Mouse (Mus musculus): ENCODE data around the gene Best3. TPM values are rescaled to one million over a fixed set of nuclear protein-coding genes. Genes with fewer than 3 reads are reported as not detected.

The Best3 gene
- polyA plus RNA-seq, 1 experiment: 0.11 TPM

GRCm38 (mm10) chr10:116962803-116963202 is 23.3 kb upstream of the Best3 start:
- 74% methylated on average over 17 of the region's 17 CpGs for whole genome bisulfite sequencing
- Histone ChIP-seq H3K4me3 (ENCODE audit: control insufficient read depth, insufficient read depth, low read length) (no peak overlapping the region), H3K27ac (ENCODE audit: control insufficient read depth, insufficient read depth, low read length) (no peak overlapping the region), H3K4me1 (replicated peaks; ENCODE audit: control insufficient read depth, insufficient read depth, low read length) (no peaks in the 10 kb centered on the region), H3K36me3 (ENCODE audit: control insufficient read depth, insufficient read depth, low read length) (no peaks in the 10 kb centered on the region), H3K27me3 (ENCODE audit: control insufficient read depth, insufficient read depth, low read length) (no peaks in the 10 kb centered on the region)
- peak; percentile 25 for DNase-seq
- no peak for TF ChIP-seq POLR2A (IDR thresholded peaks at IDR 0.05; ENCODE audit: control insufficient read depth, extremely low read depth, insufficient read depth, low read length, poor library complexity)
- TF ChIP-seq CTCF (IDR thresholded peaks at IDR 0.05; ENCODE audit: borderline replicate concordance, control insufficient read depth, extremely low read depth, insufficient read depth, low read length, poor library complexity): 0 out of 2 replicates have a peak, but pooled peaks have one; percentile 18

- Histone ChIP-seq H3K36me3 (ENCODE audit: control insufficient read depth, insufficient read depth, low read length) (no peaks in the 10 kb centered on the region), H3K27ac (ENCODE audit: control insufficient read depth, insufficient read depth, low read length) (no peak overlapping the region), H3K4me1 (replicated peaks; ENCODE audit: control insufficient read depth, insufficient read depth, low read length) (no peaks in the 10 kb centered on the region), H3K27me3 (ENCODE audit: control insufficient read depth, insufficient read depth, low read length) (no peaks in the 10 kb centered on the region), H3K4me3 (ENCODE audit: control insufficient read depth, insufficient read depth, low read length) (no peak overlapping the region)
- TF ChIP-seq POLR2A (IDR thresholded peaks at IDR 0.05; ENCODE audit: control insufficient read depth, extremely low read depth, insufficient read depth, low read length, poor library complexity) (no peak), CTCF (IDR thresholded peaks at IDR 0.05; ENCODE audit: borderline replicate concordance, control insufficient read depth, extremely low read depth, insufficient read depth, low read length, poor library complexity) (no peak)
- no peak for DNase-seq
- WGBS: 85% methylated on average over 11 of the region's 11 CpGs
These were observed 22.0 kb upstream of the Best3 start for GRCm38 (mm10) chr10:116964084-116964483.

- no peak for DNase-seq
- H3K36me3 ChIP-seq (ENCODE audit: control insufficient read depth, insufficient read depth, low read length): no peaks in the 10 kb centered on the region
- no peak overlapping the region for H3K27ac ChIP-seq (ENCODE audit: control insufficient read depth, insufficient read depth, low read length)
These were observed 21.5 kb upstream of the Best3 start for GRCm38 (mm10) chr10:116964571-116964970.

GRCm38 (mm10) chr10:116965297-116965696 is 20.8 kb upstream of the Best3 start:
- Histone ChIP-seq H3K4me3 (ENCODE audit: control insufficient read depth, insufficient read depth, low read length) (no peak overlapping the region), H3K27ac (ENCODE audit: control insufficient read depth, insufficient read depth, low read length) (no peak overlapping the region), H3K27me3 (ENCODE audit: control insufficient read depth, insufficient read depth, low read length) (no peaks in the 10 kb centered on the region), H3K4me1 (replicated peaks; ENCODE audit: control insufficient read depth, insufficient read depth, low read length) (no peaks in the 10 kb centered on the region), H3K36me3 (ENCODE audit: control insufficient read depth, insufficient read depth, low read length) (no peaks in the 10 kb centered on the region)
- no peak for TF ChIP-seq CTCF (IDR thresholded peaks at IDR 0.05; ENCODE audit: borderline replicate concordance, control insufficient read depth, extremely low read depth, insufficient read depth, low read length, poor library complexity)
- TF ChIP-seq POLR2A (IDR thresholded peaks at IDR 0.05; ENCODE audit: control insufficient read depth, extremely low read depth, insufficient read depth, low read length, poor library complexity): no peak
- WGBS: 93% methylated on average over 5 of the region's 5 CpGs
- DNase-seq: no peak

More at GRCm38 (mm10) chr10:116964571-116964970, 21.5 kb upstream of the Best3 start:
- Histone ChIP-seq H3K27me3 (ENCODE audit: control insufficient read depth, insufficient read depth, low read length) (no peaks in the 10 kb centered on the region), H3K4me1 (replicated peaks; ENCODE audit: control insufficient read depth, insufficient read depth, low read length) (no peaks in the 10 kb centered on the region), H3K4me3 (ENCODE audit: control insufficient read depth, insufficient read depth, low read length) (no peak overlapping the region)
- TF ChIP-seq CTCF (IDR thresholded peaks at IDR 0.05; ENCODE audit: borderline replicate concordance, control insufficient read depth, extremely low read depth, insufficient read depth, low read length, poor library complexity) (no peak), POLR2A (IDR thresholded peaks at IDR 0.05; ENCODE audit: control insufficient read depth, extremely low read depth, insufficient read depth, low read length, poor library complexity) (no peak)
- WGBS: 91% methylated on average over 4 of the region's 4 CpGs

- Histone ChIP-seq H3K27me3 (ENCODE audit: control insufficient read depth, insufficient read depth, low read length) (no peaks in the 10 kb centered on the region), H3K36me3 (ENCODE audit: control insufficient read depth, insufficient read depth, low read length) (no peaks in the 10 kb centered on the region), H3K27ac (ENCODE audit: control insufficient read depth, insufficient read depth, low read length) (no peak overlapping the region), H3K4me1 (replicated peaks; ENCODE audit: control insufficient read depth, insufficient read depth, low read length) (no peaks in the 10 kb centered on the region), H3K4me3 (ENCODE audit: control insufficient read depth, insufficient read depth, low read length) (no peak overlapping the region)
- no peak for DNase-seq
- WGBS: 94% methylated on average over 6 of the region's 6 CpGs
- TF ChIP-seq CTCF (IDR thresholded peaks at IDR 0.05; ENCODE audit: borderline replicate concordance, control insufficient read depth, extremely low read depth, insufficient read depth, low read length, poor library complexity) (no peak), POLR2A (IDR thresholded peaks at IDR 0.05; ENCODE audit: control insufficient read depth, extremely low read depth, insufficient read depth, low read length, poor library complexity) (no peak)
These were observed 20.0 kb upstream of the Best3 start for GRCm38 (mm10) chr10:116966065-116966464.

DNA sequence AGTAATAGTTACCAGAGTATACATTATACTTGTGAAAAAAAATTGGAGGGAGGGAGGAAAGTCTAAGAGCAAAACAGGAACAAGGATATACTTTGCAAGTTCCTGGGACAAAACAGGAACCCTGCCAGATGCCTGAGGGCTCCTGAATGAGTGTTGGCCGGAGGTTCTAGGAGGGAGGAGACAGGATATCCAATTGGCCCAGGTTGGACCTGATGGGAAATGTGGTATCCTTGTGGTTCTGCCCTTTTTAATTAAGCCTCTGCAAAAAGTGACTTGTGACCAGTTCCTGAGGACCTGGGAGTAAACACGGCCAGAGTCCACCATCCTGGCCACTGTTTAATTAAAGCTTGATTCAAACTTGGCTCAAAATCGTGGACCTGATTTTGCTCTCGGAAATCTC is 17.4 kb upstream of the Best3 start:
- Histone ChIP-seq H3K27ac (ENCODE audit: control insufficient read depth, insufficient read depth, low read length) (no peak overlapping the region), H3K4me1 (replicated peaks; ENCODE audit: control insufficient read depth, insufficient read depth, low read length) (no peaks in the 10 kb centered on the region), H3K27me3 (ENCODE audit: control insufficient read depth, insufficient read depth, low read length) (no peaks in the 10 kb centered on the region), H3K36me3 (ENCODE audit: control insufficient read depth, insufficient read depth, low read length) (no peaks in the 10 kb centered on the region), H3K4me3 (ENCODE audit: control insufficient read depth, insufficient read depth, low read length) (no peak overlapping the region)
- 93% methylated on average over 4 of the region's 4 CpGs for WGBS
- no peak for DNase-seq
- TF ChIP-seq CTCF (IDR thresholded peaks at IDR 0.05; ENCODE audit: borderline replicate concordance, control insufficient read depth, extremely low read depth, insufficient read depth, low read length, poor library complexity) (no peak), POLR2A (IDR thresholded peaks at IDR 0.05; ENCODE audit: control insufficient read depth, extremely low read depth, insufficient read depth, low read length, poor library complexity) (no peak)

GRCm38 (mm10) chr10:116972509-116972908 is 13.6 kb upstream of the Best3 start, which contains the start of gene Gm10271:
TSS of gene Gm10271 (minus strand) at chr10:116972609.
- TF ChIP-seq CTCF (IDR thresholded peaks at IDR 0.05; ENCODE audit: borderline replicate concordance, control insufficient read depth, extremely low read depth, insufficient read depth, low read length, poor library complexity): no peak
- no peak for TF ChIP-seq POLR2A (IDR thresholded peaks at IDR 0.05; ENCODE audit: control insufficient read depth, extremely low read depth, insufficient read depth, low read length, poor library complexity)

More at GRCm38 (mm10) chr10:116972509-116972908, 13.6 kb upstream of the Best3 start, which contains the start of gene Gm10271:
- Histone ChIP-seq H3K27me3 (ENCODE audit: control insufficient read depth, insufficient read depth, low read length) (no peaks in the 10 kb centered on the region), H3K27ac (ENCODE audit: control insufficient read depth, insufficient read depth, low read length) (no peak within 1 kb of the TSS), H3K36me3 (ENCODE audit: control insufficient read depth, insufficient read depth, low read length) (no peaks in the 10 kb centered on the region), H3K4me1 (replicated peaks; ENCODE audit: control insufficient read depth, insufficient read depth, low read length) (no peaks in the 10 kb centered on the region), H3K4me3 (ENCODE audit: control insufficient read depth, insufficient read depth, low read length) (no peak within 1 kb of the TSS)
- no peak for DNase-seq
- WGBS: 95% methylated on average over 6 of the region's 6 CpGs

All from thymus, adult 2 months (tissue).